8 mouse cellular contexts compared by ENCODE assay signal in the genomic region with DNA sequence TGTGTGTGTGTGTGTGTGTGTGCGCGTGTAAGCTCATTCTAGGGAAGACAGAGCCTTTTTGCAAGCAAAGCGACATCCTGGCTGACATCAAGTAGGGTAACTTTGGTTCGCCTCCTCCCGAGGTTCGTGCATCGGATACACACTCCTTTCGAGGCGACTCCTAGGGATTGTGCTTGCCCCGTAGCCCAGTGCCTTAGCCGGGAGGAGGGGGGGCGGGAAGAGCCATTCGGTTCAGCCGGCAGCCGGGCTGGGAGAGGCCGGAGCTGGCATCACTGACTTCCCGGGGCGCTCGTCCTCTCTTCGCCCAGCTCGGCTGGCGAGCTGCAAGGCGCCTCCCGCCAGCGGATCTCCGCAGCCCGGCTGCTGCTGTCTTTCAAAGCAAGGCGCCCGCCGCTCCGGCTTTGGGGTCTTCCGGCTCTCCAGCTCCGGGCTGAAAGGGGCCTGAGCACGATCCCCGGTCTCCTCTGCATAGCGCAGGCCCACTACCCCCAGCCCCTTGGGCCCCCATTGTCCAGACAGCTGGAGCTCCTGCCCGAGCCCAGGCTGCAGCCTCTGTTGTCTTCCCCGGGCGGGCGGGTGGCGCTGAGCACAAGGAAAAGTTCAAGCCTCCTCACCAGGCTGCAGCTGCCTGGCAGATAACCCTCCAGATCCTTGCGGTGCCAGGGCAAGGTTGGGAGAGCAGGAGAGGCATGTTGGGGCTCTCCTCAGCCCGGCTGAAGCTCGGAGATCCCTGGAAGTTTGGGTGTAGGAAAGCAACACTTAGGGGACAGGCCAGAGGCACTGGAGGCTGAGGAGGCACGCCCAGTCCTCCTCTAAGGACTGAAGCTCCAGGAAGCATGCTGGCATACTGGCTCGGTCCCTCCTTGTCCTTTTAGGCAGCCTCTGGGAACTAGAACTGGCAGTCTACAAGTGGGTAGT. TPM values are rescaled to one million over a fixed set of nuclear protein-coding genes. Genes with fewer than 3 reads are reported as not detected.
DNase-seq lines count a peak whose midpoint lies in the region; ATAC-seq lines count a peak whose summit lies in the region.

No protein-coding gene starts in this region.

- H3K27ac ChIP-seq in midbrain, embryonic 13.5 days = peak overlapping the region; percentile 78

- WGBS in midbrain, embryonic 13.5 days = under 1% methylated on average over 44 of the region's 46 CpGs

- H3K36me3 ChIP-seq in midbrain, embryonic 13.5 days = no peaks in the 10 kb centered on the region

- H3K27me3 ChIP-seq in midbrain, embryonic 13.5 days = peaks cover 35% of the 10 kb centered on the region

- peak overlapping the region; percentile 61 for H3K4me3 ChIP-seq in midbrain, embryonic 13.5 days (replicated peaks)

- peak overlapping the region; percentile 85 for H3K4me2 ChIP-seq in midbrain, embryonic 13.5 days (replicated peaks)

- DNase-seq in 3T3-L1 (ENCODE audit: low read depth, low spot score) = peak; percentile 66
- DNase-seq in Muller cell, postnatal 12 days (ENCODE audit: inconsistent ontology term) = peak; percentile 65
- DNase-seq in embryo, embryonic 9.5 days (ENCODE audit: extremely low spot score) = peak; percentile 69
- peak; percentile 17 for DNase-seq in heart, adult 8-10 months (ENCODE audit: low spot score)
- DNase-seq in layer of hippocampus, postnatal 14 days (ENCODE audit: low spot score in 2 of 2) = peak; percentile 33 to 50
- peak; percentile 46 for DNase-seq in testis, postnatal 10 days (ENCODE audit: low spot score)

- H3K4me1 ChIP-seq in midbrain, embryonic 13.5 days (replicated peaks) = peaks cover 36% of the 10 kb centered on the region

- H3K9me3 ChIP-seq in midbrain, embryonic 13.5 days = no peaks in the 10 kb centered on the region

- peak overlapping the region; percentile 83 for H3K9ac ChIP-seq in midbrain, embryonic 13.5 days (replicated peaks)

- ATAC-seq in midbrain, embryonic 13.5 days = peak; percentile 74
- ATAC-seq in megakaryocyte, adult 5-6 weeks (ENCODE audit: poor library complexity, severe bottlenecking) = no peak

RNA-seq across cellular contexts. Expression of a gene that starts 0.8 kb away (rescaled TPM):
- 100 to 1,000 TPM; 189 to 215 (median 197) TPM for total RNA-seq in heart, adult 8-10 months (2022)
- total RNA-seq in layer of hippocampus, postnatal 14 days (2021) = 10 to 100 TPM; 56.4 to 66.1 TPM
- polyA plus RNA-seq in midbrain, embryonic 13.5 days (2015; fragmentation: Nextera tagmentation; extraction: Ambion mirVana) = 45.1 and 56.3 TPM in 2 replicates
- not detected in 2 replicates for total RNA-seq in megakaryocyte, adult 5-6 weeks (2015)
- total RNA-seq in megakaryocyte, adult 5-6 weeks (2017) = not detected in 2 replicates

Comparison
In these comparisons a context has a peak if more than half of its experiments do, and no peak if none do; other contexts are left out.
1. DNase-seq: peak in every context shown above with its lines; median percentile 69 in embryo, embryonic 9.5 days; 66 in 3T3-L1; 65 in Muller cell, postnatal 12 days; 46 in testis, postnatal 10 days; 42 in layer of hippocampus, postnatal 14 days; 17 in heart, adult 8-10 months.
2. RNA of a gene that starts 0.8 kb away (total RNA-seq): 189 to 215 TPM in heart, adult 8-10 months and 56.4 to 66.1 TPM in layer of hippocampus, postnatal 14 days; not detected in megakaryocyte, adult 5-6 weeks; every median in the first group is over 10 times any median in the second.